Mouse (Mus musculus) hindbrain, embryonic 10.5 days (tissue): ENCODE data around the gene Gm29776. TPM values are rescaled to one million over a fixed set of nuclear protein-coding genes. Genes with fewer than 3 reads are reported as not detected.

ENCODE experiments used
- DNase-seq: peaks from one replicate; pipeline ENCODE4 v3.0.0-alpha.2; 2017; ENCODE audit warnings: low spot score
- H3K27ac ChIP-seq: fragments of 300-500 bp; sonication (generic); 2 replicates; pipeline ENCODE4 v1.5.1; 2016; ENCODE audit warnings: mild to moderate bottlenecking, moderate library complexity
- H3K27me3 ChIP-seq: fragments of 300-500 bp; sonication (generic); 2 replicates; pipeline ENCODE4 v1.6.1; 2016; ENCODE audit warnings: mild to moderate bottlenecking; ENCODE audit not compliant: poor library complexity, insufficient read depth, severe bottlenecking
- H3K36me3 ChIP-seq: fragments of 300-500 bp; sonication (generic); 2 replicates; pipeline ENCODE4 v1.6.1; 2016; ENCODE audit warnings: mild to moderate bottlenecking, moderate library complexity
- H3K4me1 ChIP-seq: fragments of 300-500 bp; sonication (generic); replicated peaks from 2 replicates; pipeline ENCODE4 v1.6.1; 2016; ENCODE audit warnings: mild to moderate bottlenecking
- H3K4me3 ChIP-seq: fragments of 300-500 bp; sonication (generic); 2 replicates; pipeline ENCODE4 v1.5.1; 2016; ENCODE audit warnings: mild to moderate bottlenecking, moderate library complexity
- H3K9me3 ChIP-seq: fragments of 300-500 bp; sonication (generic); 2 replicates; pipeline ENCODE4 v1.6.1; 2016; ENCODE audit warnings: mild to moderate bottlenecking, moderate library complexity
- WGBS: fragments of 180-500 bp; shearing (Covaris S2); methylation state at CpG from one replicate; pipeline ENCODE4 v1.1.7; 2016; 5-methylcytosine and 5-hydroxymethylcytosine counted together
- polyA plus RNA-seq: library from polyadenylated mRNA; unstranded; fragments of >200 nt; fragmentation: Nextera tagmentation; extraction: Ambion mirVana; gene quantifications from 2 replicates; pipeline ENCODE4 v1.2.1, GENCODE M21; 2016

The Gm29776 gene
- polyA plus RNA-seq, 1 experiment from 2014 or later, result 0.14 TPM

DNA sequence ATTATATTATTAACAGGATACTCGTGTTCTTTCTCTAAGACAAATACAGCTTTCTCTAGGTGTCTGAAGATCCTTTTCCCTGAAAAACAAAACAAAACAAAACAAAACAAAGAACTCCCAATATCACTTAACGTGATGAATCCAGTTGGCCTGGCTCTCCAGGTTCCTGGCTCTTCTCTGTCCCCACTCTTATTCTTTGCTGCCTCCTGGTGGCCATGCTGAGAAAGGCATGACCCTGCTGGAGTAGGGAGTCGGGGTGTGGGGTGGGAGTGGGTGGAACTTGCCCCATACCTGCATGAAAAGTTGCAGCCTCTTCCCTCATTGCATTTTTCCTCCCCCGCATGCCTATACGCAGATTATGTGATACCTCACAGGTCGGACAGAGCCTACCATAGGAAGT, 2.7 kb upstream of the Gm29776 start:
- Histone ChIP-seq H3K36me3 (no peaks in the 10 kb centered on the region), H3K4me3 (no peak overlapping the region), H3K27me3 (peaks cover 9% of the 10 kb centered on the region; the same call in 1 of the 2 replicates), H3K27ac (no peak overlapping the region), H3K4me1 (no peaks in the 10 kb centered on the region), H3K9me3 (no peaks in the 10 kb centered on the region)
- 10% methylated on average over 6 of the region's 6 CpGs for WGBS
- DNase-seq, result peak; percentile 78

DNA sequence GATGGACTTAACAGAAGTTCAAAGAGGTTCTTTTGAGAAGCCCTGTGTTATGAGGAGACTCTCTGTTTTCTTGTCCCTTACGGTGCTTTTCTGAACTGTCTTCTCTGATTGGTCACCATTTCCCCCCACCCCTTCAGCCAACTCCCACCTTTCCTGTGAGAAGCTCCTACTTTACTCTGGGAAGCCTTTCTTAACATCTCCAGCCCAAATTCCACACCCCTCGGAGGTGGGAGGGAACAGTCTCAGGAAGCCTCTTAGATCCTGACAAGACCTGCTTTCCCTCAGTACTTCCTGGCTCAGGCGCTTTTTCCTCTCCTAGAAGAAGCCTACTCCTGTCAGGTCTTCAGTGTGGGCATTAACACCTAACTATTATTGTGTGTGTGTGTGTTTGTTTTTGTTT, 953 bp upstream of the Gm29776 start:
- Histone ChIP-seq H3K27ac (no peak overlapping the region), H3K4me1 (no peaks in the 10 kb centered on the region), H3K27me3 (peaks cover 9% of the 10 kb centered on the region; the same call in 1 of the 2 replicates), H3K4me3 (no peak overlapping the region), H3K36me3 (0 out of 2 replicates have a peak, but pooled peaks cover 3% of the 10 kb centered on the region), H3K9me3 (no peaks in the 10 kb centered on the region)
- no peak for DNase-seq
- WGBS, result 54% methylated on average over 3 of the region's 3 CpGs

DNA sequence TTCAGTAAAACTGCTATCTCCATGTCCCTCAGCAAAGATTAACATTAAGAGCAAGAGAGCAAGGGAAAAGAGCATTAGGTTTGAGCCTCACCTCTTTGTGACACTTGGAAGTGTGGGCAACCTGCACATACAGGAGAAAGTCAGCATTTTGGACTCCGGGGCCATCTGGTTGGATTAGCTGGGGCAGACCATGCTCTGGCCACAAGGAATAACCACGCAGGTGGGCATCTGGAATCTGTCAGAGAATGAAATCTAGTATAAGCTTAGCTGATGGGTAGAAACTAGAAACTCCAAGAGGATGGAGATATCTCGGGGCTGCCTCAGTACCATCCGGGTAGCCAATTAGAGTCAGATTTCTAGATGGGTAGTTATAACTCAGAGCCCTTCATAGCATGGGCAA, 1.9 kb downstream of the Gm29776 start:
- no peaks in the 10 kb centered on the region for H3K4me1 ChIP-seq
- H3K36me3 ChIP-seq, result peaks cover 21% of the 10 kb centered on the region
- H3K4me3 ChIP-seq, result no peak overlapping the region
- no peak for DNase-seq
- H3K27me3 ChIP-seq, result no peaks in the 10 kb centered on the region
- no peak overlapping the region for H3K27ac ChIP-seq
- WGBS, result 86% methylated on average over 4 of the region's 4 CpGs
- H3K9me3 ChIP-seq, result no peaks in the 10 kb centered on the region

DNA sequence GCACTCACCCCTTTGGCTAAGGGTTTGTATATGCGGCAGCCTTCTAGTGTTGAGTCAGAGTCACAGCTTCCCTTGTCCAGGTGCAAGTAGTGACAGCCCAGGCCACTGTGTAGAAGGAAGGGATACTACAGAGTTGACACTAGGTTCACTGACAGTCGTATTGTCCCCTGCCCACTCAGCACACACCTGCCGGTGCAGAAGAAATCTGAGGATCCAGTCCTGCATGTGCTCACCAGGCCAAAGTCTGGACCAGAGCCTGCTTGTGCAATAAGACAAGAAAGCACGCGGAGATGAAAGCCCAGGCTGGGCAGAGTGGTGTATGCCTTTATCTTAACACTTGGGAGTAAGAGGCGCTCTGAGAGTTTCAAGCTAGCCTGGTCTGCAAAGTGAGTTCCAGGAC, 3.6 kb downstream of the Gm29776 start:
- 83% methylated on average over 6 of the region's 6 CpGs for WGBS
- no peak for DNase-seq
- no peaks in the 10 kb centered on the region for H3K4me1 ChIP-seq
- H3K27ac ChIP-seq, result no peak overlapping the region
- H3K27me3 ChIP-seq, result no peaks in the 10 kb centered on the region
- no peaks in the 10 kb centered on the region for H3K9me3 ChIP-seq
- no peak overlapping the region for H3K4me3 ChIP-seq
- H3K36me3 ChIP-seq, result peaks cover 33% of the 10 kb centered on the region

DNA sequence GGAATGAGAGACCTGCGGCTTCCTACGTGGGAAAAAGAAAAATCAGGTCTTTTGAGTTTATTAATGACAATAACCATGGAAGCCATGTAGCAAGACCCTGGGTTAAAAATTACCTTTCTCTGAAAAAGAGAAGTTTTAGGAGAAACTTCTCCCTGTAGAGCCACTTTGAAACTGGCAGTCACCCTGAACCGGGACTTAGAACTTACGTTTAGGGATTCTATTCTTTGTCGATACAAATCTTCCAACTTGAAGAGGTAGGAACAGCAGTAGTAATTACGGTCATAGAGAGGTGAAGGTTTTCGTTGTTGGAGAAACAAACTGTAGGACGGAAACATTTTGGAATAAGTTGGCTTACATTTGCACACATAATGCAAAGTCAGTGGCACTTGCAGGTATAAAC, 11.4 kb downstream of the Gm29776 start:
- no peaks in the 10 kb centered on the region for H3K27me3 ChIP-seq
- no peak for DNase-seq
- peak overlapping the region; percentile 91 for H3K4me3 ChIP-seq
- H3K27ac ChIP-seq, result peak overlapping the region; percentile 98
- H3K36me3 ChIP-seq, result peaks cover 49% of the 10 kb centered on the region
- peaks cover 22% of the 10 kb centered on the region for H3K4me1 ChIP-seq
- no peaks in the 10 kb centered on the region for H3K9me3 ChIP-seq
- WGBS, result 12% methylated on average over 8 of the region's 8 CpGs

DNA sequence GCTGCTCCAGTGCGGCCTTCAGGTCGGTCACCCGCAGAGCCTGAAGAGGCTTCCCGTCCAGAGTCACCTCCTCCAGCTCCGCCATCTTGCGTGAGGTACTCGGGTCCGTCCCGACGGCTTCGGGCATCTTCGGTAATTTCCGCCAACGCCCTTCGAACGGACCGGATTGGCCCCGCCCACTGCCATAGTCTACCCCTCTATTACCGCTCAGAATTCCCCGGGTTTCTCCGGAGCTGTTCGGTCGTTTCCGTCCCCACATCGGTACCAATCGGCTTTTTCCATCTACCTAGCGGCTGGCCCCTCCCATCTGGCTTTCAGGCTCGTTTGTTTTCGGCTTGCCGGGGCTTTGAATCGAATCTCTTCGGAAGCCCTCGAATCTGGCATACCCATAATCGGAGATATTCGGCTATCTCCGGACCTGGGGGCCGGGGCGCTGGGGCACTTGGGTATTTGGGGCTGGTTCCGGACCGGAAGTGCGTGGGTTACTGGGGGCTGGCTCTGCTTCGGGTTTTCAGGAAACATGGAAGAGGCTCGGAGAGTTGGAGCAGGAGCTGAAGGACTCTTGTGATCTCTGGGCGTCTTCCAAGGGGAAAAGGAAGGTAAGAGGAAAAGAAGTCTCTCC, 12.0 kb downstream of the Gm29776 start, which contains the start of gene Acin1:
Gene Acin1 (minus strand): TSS at position 410 of the 622 bp plus-strand sequence.
- under 1% methylated on average over 44 of the region's 44 CpGs for WGBS

DNA sequence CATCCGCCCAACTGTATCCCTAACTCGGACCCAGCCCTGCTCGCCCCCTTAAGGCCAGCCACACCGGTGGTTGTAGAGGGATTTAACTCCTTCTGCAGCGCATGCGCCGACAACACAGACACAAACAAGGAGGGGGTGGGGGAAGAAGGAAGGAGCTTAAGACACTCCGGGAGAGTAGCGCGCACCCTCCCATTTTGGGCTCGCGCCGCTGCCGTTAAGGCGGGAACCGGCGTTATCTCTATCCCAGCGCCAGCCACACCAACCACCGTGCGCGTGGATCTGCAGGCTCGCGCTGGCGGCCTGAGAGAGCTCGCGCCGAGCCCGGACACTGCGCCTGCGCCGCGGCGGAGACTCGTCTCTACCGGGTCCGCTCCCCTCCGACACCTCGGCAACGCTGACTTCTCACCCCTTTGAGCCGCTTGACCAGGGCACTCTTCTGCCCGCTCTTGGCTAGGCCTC, 12.5 kb downstream of the Gm29776 start, which contains the start of gene 1700123O20Rik:
Gene 1700123O20Rik (plus strand): TSS at position 154 of the 459 bp plus-strand sequence.
- H3K36me3 ChIP-seq, result peaks cover 59% of the 10 kb centered on the region
- no peaks in the 10 kb centered on the region for H3K9me3 ChIP-seq
- peak; percentile 88 for DNase-seq
- no peaks in the 10 kb centered on the region for H3K27me3 ChIP-seq
- WGBS, result under 1% methylated on average over 41 of the region's 41 CpGs
- H3K4me1 ChIP-seq, result peaks cover 22% of the 10 kb centered on the region
- H3K27ac ChIP-seq, result peak within 1 kb of the TSS; percentile 98
- H3K4me3 ChIP-seq, result peak within 1 kb of the TSS; percentile 91

More for the DNA sequence above, 12.0 kb downstream of the Gm29776 start, which contains the start of gene Acin1:
- H3K27me3 ChIP-seq, result no peaks in the 10 kb centered on the region
- peaks cover 22% of the 10 kb centered on the region for H3K4me1 ChIP-seq
- H3K27ac ChIP-seq, result peak within 1 kb of the TSS; percentile 98
- H3K4me3 ChIP-seq, result peak within 1 kb of the TSS; percentile 91
- no peaks in the 10 kb centered on the region for H3K9me3 ChIP-seq
- DNase-seq, result peak; percentile 100
- peaks cover 56% of the 10 kb centered on the region for H3K36me3 ChIP-seq

DNA sequence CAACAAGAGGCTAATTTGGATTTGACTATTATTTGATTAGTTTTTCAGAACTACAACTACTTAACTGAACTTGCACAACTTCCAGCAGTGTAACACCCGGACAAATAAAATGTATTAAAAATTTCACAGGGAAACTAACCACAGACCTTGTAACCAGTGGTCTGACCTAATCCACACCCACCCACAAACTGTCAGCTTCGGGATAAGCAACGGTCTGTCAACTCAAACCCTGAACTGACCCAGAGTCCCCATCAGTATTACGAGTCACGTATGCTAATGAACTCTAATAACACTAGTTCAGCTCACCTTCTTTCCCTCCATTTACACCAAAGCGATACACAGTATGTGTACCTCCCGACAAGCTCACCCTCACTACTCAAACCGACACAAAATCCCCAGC, 13.2 kb downstream of the Gm29776 start:
- H3K9me3 ChIP-seq, result no peaks in the 10 kb centered on the region
- H3K36me3 ChIP-seq, result peaks cover 58% of the 10 kb centered on the region
- no peak for DNase-seq
- H3K4me3 ChIP-seq, result peak overlapping the region; percentile 91
- H3K4me1 ChIP-seq, result peaks cover 22% of the 10 kb centered on the region
- H3K27ac ChIP-seq, result peak overlapping the region; percentile 98
- WGBS, result 20% methylated on average over 8 of the region's 8 CpGs
- no peaks in the 10 kb centered on the region for H3K27me3 ChIP-seq

DNA sequence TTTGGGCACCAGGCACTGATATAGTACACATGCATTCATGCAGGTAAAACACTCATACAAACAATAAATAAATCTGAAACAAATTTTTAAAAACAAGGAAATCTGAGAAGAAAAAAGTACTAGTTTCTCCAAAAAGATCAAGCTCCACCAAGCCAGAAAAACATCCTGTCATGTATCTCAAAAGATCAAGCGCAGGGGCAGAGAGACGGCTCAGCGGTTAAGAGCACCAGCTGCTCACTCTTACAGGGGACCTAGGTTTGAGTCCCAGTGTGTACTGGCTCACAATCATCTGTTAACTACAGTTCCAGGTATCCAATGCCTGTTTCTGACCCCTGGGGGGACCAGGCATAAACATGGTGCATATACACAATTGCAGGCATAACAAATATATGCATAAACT, 16.2 kb downstream of the Gm29776 start:
- no peak for DNase-seq
- 94% methylated on average over 3 of the region's 3 CpGs for WGBS
- no peaks in the 10 kb centered on the region for H3K27me3 ChIP-seq
- H3K4me1 ChIP-seq, result peaks cover 12% of the 10 kb centered on the region
- H3K4me3 ChIP-seq, result no peak overlapping the region
- H3K27ac ChIP-seq, result no peak overlapping the region
- H3K36me3 ChIP-seq, result peaks cover 69% of the 10 kb centered on the region
- no peaks in the 10 kb centered on the region for H3K9me3 ChIP-seq

DNA sequence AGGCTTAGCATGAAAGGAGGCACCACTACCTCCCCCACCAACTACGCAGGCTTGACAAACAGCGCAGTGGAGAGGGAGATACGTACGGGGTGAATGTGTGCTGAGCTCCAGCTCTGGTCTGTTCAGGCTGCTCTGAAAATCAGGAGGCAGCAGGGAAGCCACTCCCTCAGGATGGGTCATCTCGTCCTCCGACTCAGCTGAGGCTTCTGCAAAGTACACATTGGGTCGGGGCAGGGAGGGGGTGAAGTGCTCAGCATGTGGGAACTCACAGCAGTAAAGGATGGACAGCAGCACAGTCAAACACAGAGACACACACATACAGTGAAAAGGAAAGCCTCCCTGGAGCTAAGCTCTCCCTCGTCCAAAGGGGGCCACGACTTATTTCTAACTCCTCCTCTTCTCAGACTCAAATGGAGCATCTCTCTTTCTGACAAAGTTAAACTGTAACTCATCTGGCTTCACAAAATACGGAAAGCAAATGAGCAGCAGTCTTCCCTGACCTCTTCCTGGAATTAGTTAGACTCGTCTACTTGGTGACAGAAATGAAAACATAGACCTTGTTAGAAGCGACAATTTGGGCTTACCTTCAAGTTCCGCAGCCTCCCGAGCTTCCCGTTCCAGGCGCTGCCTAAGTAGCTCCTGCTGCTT, 19.9 kb downstream of the Gm29776 start:
- Histone ChIP-seq H3K27me3 (no peaks in the 10 kb centered on the region), H3K4me3 (no peak overlapping the region), H3K36me3 (peaks cover 95% of the 10 kb centered on the region), H3K27ac (no peak overlapping the region), H3K4me1 (no peaks in the 10 kb centered on the region), H3K9me3 (no peaks in the 10 kb centered on the region)
- WGBS, result 88% methylated on average over 16 of the region's 16 CpGs
- no peak for DNase-seq

DNA sequence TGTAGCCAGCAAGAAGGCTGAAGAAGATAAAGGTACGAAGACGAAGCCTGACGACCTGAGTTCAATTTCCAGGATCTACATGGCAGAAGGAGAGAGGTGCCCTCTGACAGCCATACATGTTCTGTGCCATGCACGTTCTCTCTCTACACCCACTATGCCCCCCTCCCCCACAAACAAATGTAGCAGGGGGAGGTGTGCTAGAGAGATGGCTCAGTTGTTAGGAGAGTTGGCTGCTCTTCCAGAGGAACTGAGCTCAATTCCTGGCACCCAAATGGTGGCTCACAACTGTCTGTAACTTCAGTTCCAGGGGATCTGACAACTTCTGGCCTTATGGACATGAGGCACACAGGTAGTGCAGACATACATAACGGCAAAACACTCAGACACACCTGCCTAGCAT, 22.3 kb downstream of the Gm29776 start:
- Histone ChIP-seq H3K4me3 (no peak overlapping the region), H3K36me3 (peaks cover 95% of the 10 kb centered on the region), H3K27me3 (no peaks in the 10 kb centered on the region), H3K27ac (no peak overlapping the region), H3K4me1 (no peaks in the 10 kb centered on the region), H3K9me3 (no peaks in the 10 kb centered on the region)
- WGBS, result 87% methylated on average over 5 of the region's 5 CpGs
- DNase-seq, result no peak

DNA sequence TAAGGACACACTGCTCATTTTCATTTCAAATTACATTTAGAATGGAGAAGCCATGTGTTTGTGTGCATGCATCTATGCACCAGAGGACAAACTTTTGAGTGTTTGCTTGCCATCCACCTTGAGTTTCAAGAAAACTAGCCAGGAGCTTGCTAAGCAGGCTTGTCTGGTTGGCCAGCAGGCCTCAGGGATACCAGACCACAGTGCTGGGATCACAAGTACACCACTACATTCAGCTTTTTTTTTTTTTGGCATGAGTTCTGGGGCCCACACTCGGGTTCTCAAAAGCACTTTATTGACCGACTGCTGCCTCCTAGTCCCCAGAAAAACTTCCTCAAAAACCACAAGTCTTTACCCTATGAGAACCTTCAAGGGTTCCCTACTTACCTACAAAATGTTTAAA, 24.3 kb downstream of the Gm29776 start:
- H3K27me3 ChIP-seq, result no peaks in the 10 kb centered on the region
- no peak overlapping the region for H3K27ac ChIP-seq
- 88% methylated on average over 2 of the region's 2 CpGs for WGBS
- no peak for DNase-seq
- no peak overlapping the region for H3K4me3 ChIP-seq
- no peaks in the 10 kb centered on the region for H3K4me1 ChIP-seq
- no peaks in the 10 kb centered on the region for H3K9me3 ChIP-seq
- peaks cover 91% of the 10 kb centered on the region for H3K36me3 ChIP-seq

DNA sequence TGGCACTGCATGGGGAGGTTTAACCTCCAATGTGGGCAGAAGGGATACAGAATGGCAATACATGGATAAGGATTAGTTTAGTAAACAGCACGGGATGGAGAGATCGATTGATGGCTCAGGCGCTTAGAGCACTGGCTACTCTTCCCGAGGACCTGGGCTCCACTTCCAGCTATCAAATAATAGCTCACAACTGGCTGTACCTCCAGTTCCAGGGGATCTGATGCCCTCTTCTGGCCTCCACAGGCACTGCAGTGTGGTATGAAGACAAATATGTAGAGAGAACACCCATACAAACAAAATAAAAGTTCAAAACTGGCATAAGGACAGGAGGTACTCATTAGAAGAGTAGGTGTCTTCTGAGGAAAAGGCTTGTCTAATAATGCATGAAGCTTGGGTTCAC, 29.3 kb downstream of the Gm29776 start:
- H3K27me3 ChIP-seq, result no peaks in the 10 kb centered on the region
- no peak overlapping the region for H3K27ac ChIP-seq
- peak; percentile 45 for DNase-seq
- H3K4me1 ChIP-seq, result no peaks in the 10 kb centered on the region
- no peak overlapping the region for H3K4me3 ChIP-seq
- peaks cover 90% of the 10 kb centered on the region for H3K36me3 ChIP-seq
- WGBS, result 81% methylated on average over 4 of the region's 4 CpGs
- no peaks in the 10 kb centered on the region for H3K9me3 ChIP-seq
